Mouse (Mus musculus): ENCODE results near the gene Clec4b2.
"Not testable (repeated sequence)": the region's sequence is repeated elsewhere in the genome, so short reads cannot be mapped to it uniquely, and the experiment has no call there.

The Clec4b2 gene

DNA sequence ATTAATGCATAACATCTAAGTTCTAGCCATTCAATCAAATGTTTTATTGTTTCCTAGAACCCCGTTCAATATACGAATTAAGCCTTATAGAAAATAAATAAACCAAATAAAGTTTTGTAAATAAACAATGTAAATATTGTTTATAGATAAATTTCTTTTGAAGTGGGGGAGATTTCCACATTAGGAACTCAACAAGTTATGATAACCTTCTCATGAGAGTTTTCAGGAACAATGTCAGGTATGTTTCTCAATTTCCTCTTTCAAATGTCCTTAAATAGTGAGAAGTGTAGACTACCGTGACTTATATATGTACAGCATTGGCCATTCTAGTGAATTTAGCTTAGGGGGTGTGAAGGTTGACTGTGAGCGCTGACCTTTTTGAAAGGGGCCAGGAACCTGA is at the start of gene Clec4b2:
Gene Clec4b2 (plus strand): TSS at position 301 of the 400 bp plus-strand sequence.
- no peak for DNase-seq

DNA sequence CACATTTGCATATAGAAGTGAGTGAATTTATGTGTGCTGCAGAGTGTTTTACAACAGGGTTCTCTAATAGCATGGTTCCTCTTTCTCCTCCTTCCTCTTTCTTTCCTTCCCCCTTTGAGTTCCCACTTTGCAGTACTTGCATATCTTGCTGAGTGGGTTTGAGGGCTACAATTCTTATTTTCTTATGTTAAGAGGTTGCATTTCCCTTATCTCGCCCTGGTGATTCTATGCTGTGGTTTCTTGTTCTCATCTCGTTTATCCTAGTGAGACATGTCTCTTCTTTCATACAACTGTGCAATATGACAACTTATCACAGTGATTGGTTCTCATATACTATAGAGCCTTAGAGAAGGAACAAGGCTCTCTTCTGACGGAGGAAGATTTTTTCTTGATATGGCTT is 49.5 kb upstream of the Clec4b2 start:
- no peak for DNase-seq

- no peak for DNase-seq
Measured at GRCm38 (mm10) chr6:123127173-123127572, 45.5 kb upstream of the Clec4b2 start.

- DNase-seq = not testable (repeated sequence)
Measured at GRCm38 (mm10) chr6:123137766-123138526, 34.7 kb upstream of the Clec4b2 start.

GRCm38 (mm10) chr6:123170106-123170505 is 2.6 kb upstream of the Clec4b2 start:
- DNase-seq = no peak

DNA sequence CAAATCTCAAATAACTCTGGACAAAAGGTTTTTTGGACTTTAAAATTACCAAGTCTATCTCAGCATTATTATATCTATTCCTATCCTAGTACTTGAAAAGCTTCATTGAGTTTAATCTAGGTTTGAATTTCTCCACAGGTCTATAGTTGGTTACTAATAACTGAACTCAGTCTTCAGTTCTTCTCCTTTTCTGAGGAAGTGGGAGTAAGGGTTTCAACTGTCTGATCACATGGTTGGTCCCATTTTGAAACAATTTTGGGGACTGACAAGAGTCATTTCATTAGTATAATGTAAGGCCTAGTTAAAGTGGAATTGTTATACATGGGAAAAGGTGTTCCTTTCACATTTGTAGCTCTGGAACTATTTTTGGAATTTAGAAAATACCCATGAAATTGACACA is 1.7 kb upstream of the Clec4b2 start:
- DNase-seq = no peak

GRCm38 (mm10) chr6:123175549-123175948 is 2.9 kb downstream of the Clec4b2 start:
- DNase-seq = no peak

GRCm38 (mm10) chr6:123184862-123185261 is 12.2 kb downstream of the Clec4b2 start:
- DNase-seq = not testable (repeated sequence)

DNA sequence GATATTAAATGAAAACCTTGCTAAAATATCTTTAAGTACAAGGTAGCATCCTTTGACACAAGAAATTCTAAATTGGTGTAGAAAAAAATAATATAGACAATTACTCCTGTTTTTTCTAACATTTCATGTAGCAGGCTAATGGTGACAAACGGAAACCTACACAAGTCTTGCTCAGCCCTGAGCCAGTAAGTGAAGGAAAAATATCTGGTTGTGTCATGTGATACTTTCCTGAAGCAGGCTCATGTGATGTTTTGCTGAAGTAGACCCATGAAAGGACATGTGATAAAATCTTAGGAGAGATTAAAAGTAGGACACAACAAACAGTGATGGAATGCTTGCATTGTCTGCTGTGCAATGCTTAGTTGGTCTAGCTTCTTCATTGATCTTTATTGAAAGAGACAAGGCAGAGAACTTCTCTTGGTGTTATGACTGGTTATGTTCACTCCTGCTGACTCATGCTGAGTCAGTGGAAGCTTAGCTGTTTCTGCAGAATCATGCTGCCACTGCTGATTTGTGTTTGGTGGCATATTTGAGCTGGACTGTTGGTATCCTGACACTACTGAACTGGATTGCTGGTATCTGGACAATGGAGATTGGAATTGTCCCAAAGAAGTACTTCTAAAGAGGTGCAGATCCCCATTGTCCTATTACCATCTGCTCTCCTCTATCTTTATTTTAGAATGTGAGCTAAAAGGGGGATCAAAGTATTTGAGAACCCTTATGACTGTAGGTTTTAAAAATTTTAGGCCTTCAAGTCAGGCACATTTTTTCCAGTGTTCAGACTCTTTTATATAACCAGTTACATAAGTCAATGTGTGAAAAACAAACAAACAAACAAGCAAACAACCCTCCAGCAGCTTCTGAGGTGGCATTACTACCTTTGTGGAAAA is 34.7 kb downstream of the Clec4b2 start:
- no peak for DNase-seq

- not testable (repeated sequence) for DNase-seq
Measured at GRCm38 (mm10) chr6:123208077-123208439, 35.4 kb downstream of the Clec4b2 start.

- no peak for DNase-seq
Measured at GRCm38 (mm10) chr6:123211726-123212125, 39.0 kb downstream of the Clec4b2 start.

DNA sequence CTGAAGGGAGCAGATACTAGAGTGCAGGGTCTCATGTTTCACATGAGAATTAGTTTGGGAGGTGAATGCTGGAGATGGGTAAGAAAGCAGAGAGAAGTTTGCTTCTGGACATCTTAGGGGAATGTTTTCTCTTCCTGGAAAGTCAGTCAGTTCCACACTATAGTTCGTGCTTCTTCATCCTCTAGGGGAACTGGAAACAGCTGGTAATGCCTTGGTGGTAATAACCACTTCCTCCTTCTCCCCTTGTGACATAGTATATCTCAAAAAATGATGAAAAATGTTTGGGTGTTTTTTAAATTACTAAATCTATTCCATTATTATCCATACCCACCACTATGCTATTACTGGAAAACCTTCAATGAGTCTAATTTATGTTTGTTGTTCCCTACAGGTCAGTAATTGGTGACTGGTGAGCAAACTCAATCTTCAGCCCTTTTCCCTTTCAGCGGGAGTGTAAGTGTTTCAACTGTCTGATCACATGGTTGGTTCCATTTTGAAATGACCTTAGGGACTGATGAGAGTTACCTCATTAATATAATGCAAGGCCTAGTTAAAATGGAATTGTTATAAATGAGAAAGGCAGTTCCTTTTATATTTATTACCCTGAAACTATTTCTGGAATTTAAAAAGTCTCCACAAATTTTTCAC is 55.0 kb downstream of the Clec4b2 start:
- DNase-seq = no peak

DNA sequence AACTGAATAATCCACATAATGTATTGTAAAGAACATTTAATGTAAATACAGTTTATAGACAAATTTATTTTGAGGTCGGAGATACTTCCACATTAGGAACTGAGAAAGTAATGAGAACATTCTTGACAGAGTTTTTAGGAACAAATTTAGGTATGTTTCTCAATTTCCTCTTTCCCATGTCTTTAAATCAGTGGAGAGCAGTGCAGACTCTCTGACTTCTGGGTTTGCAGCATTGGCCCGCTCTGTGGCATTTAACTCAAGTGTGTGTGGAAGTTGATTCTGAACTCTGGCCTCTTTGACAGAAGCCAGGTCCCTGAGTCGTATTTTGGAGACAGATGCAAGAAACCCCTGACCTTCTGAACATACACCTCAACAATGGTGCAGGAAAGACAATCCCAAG is 57.0 kb downstream of the Clec4b2 start, which contains the start of gene Clec4n:
Gene Clec4n (plus strand): TSS at position 200 of the 400 bp plus-strand sequence.
- no peak for DNase-seq

- DNase-seq = no peak
Measured at GRCm38 (mm10) chr6:123231149-123231548, 58.5 kb downstream of the Clec4b2 start.

DNA sequence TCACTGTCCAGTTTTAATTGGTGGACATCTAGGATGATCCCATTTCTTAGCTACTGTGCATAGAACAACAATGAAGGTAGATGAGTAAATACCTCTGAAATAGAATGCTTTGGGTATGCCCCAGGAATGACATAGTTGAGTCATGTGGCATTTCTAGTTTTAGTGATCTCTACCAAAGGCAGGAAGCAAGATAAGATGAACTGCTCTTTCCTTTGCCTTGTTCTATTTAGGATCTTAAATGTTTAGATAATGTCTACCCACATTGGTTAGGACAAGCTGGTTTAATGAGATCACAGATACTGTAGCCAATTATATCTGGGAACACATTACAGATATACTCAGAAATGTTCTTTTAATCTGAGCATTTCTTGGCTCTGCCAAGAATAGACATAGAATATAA is 64.9 kb downstream of the Clec4b2 start:
- DNase-seq = no peak

DNA sequence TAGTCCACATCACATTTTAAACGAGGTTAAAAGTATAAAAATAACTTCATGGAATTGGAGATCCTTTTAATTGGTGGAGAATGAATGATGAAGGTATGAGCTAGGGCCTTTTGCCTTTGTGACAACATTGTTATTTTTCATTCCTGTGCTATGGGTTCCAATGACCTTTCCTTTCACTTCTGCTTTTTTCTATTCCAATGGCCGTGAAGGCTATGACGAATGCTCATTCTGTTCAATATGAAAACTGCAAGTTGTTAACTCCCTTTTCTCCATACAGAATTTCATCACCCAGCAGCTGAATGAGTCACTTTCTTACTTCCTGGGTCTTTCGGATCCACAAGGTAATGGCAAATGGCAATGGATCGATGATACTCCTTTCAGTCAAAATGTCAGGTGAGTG is 71.5 kb downstream of the Clec4b2 start:
- no peak for DNase-seq

- not testable (repeated sequence) for DNase-seq
Measured at GRCm38 (mm10) chr6:123248862-123249261, 76.2 kb downstream of the Clec4b2 start.

- no peak for DNase-seq
Measured at GRCm38 (mm10) chr6:123252735-123253134, 80.0 kb downstream of the Clec4b2 start.

All from lung, postnatal 10 days (tissue).